Mouse (Mus musculus) stomach, postnatal 0 days (tissue): ENCODE results near the gene Olfr1089.

ENCODE experiments used
- CTCF ChIP-seq: IDR thresholded peaks from 2 replicates; pipeline ENCODE4 v1.5.1; 2016; ENCODE audit warnings: antibody characterized with exemption, low read depth, mild to moderate bottlenecking, moderate library complexity
- EP300 ChIP-seq: optimal IDR thresholded peaks from 2 replicates; pipeline ENCODE3; 2016; ENCODE audit warnings: antibody characterized with exemption

GRCm38 (mm10) chr2:86782179-86782578, 48.7 kb upstream of the Olfr1089 start, which contains the start of gene Olfr1093:
- TF ChIP-seq CTCF (no peak), EP300 (no peak)
